Mouse (Mus musculus) embryonic facial prominence, embryonic 10.5 days (tissue): ENCODE results near the gene Cnot4. TPM values are rescaled to one million over a fixed set of nuclear protein-coding genes. Genes with fewer than 3 reads are reported as not detected.
A peak's percentile ranks its signal among the peaks of the same experiment; 100 is the strongest.

Experiments used
- DNase-seq: peaks from one replicate; pipeline ENCODE4 v3.0.0-alpha.2; 2017; ENCODE audit warnings: low spot score
- H3K27ac ChIP-seq: fragments of 300-500 bp; sonication (generic); replicated peaks from 2 replicates; pipeline ENCODE4 v1.5.1; 2016; ENCODE audit warnings: mild to moderate bottlenecking
- H3K27me3 ChIP-seq: fragments of 300-500 bp; sonication (generic); replicated peaks from 2 replicates; pipeline ENCODE4 v1.6.1; 2016; ENCODE audit warnings: low read depth, mild to moderate bottlenecking; ENCODE audit not compliant: poor library complexity, severe bottlenecking
- H3K36me3 ChIP-seq: fragments of 300-500 bp; sonication (generic); replicated peaks from 2 replicates; pipeline ENCODE4 v1.6.1; 2016; ENCODE audit warnings: mild to moderate bottlenecking, moderate library complexity
- H3K4me1 ChIP-seq: fragments of 300-500 bp; sonication (generic); 2 replicates; pipeline ENCODE4 v1.6.1; 2016
- H3K4me3 ChIP-seq: fragments of 300-500 bp; sonication (generic); 2 replicates; pipeline ENCODE4 v1.5.1; 2016; ENCODE audit warnings: mild to moderate bottlenecking, moderate library complexity
- H3K9me3 ChIP-seq: fragments of 300-500 bp; sonication (generic); 2 replicates; pipeline ENCODE4 v1.6.1; 2016; ENCODE audit warnings: mild to moderate bottlenecking
- WGBS: fragments of 180-500 bp; shearing (Covaris S2); methylation state at CpG from one replicate; pipeline ENCODE4 v1.1.7; 2016; 5-methylcytosine and 5-hydroxymethylcytosine counted together
- polyA plus RNA-seq: library from polyadenylated mRNA; unstranded; fragments of >200 nt; fragmentation: Nextera tagmentation; extraction: Ambion mirVana; gene quantifications from 2 replicates; pipeline ENCODE4 v1.2.1, GENCODE M21; 2016

The Cnot4 gene
- polyA plus RNA-seq, 1 experiment from 2014 or later, result 30.1 TPM

- no peaks in the 10 kb centered on the region for H3K36me3 ChIP-seq
- DNase-seq, result no peak
- H3K27me3 ChIP-seq, result no peaks in the 10 kb centered on the region
- H3K4me3 ChIP-seq, result peak overlapping the region; percentile 79
- WGBS, result under 1% methylated on average over 23 of the region's 25 CpGs
- peaks cover 21% of the 10 kb centered on the region for H3K4me1 ChIP-seq
- H3K9me3 ChIP-seq, result no peaks in the 10 kb centered on the region
- H3K27ac ChIP-seq, result peak overlapping the region; percentile 89
Measured at GRCm38 (mm10) chr6:35133246-35133578, 312 bp downstream of the Cnot4 start.

GRCm38 (mm10) chr6:35132806-35133205 lies 718 bp downstream of the Cnot4 start:
- DNase-seq, result peak; percentile 30
- peak overlapping the region; percentile 89 for H3K27ac ChIP-seq
- peak overlapping the region; percentile 79 for H3K4me3 ChIP-seq
- no peaks in the 10 kb centered on the region for H3K9me3 ChIP-seq
- H3K27me3 ChIP-seq, result no peaks in the 10 kb centered on the region
- H3K36me3 ChIP-seq, result no peaks in the 10 kb centered on the region
- WGBS, result 2% methylated on average over 11 of the region's 11 CpGs
- peaks cover 21% of the 10 kb centered on the region for H3K4me1 ChIP-seq

- Histone ChIP-seq H3K4me3 (no peak overlapping the region), H3K27ac (no peak overlapping the region), H3K36me3 (peaks cover 48% of the 10 kb centered on the region), H3K27me3 (no peaks in the 10 kb centered on the region), H3K9me3 (no peaks in the 10 kb centered on the region), H3K4me1 (no peaks in the 10 kb centered on the region)
- DNase-seq, result no peak
- WGBS, result 91% methylated on average over 2 of the region's 2 CpGs
Measured at GRCm38 (mm10) chr6:35122488-35122887, 11.0 kb downstream of the Cnot4 start.

GRCm38 (mm10) chr6:35121925-35122324 lies 11.6 kb downstream of the Cnot4 start:
- Histone ChIP-seq H3K27me3 (no peaks in the 10 kb centered on the region), H3K27ac (no peak overlapping the region), H3K36me3 (peaks cover 48% of the 10 kb centered on the region), H3K4me3 (no peak overlapping the region), H3K9me3 (no peaks in the 10 kb centered on the region), H3K4me1 (no peaks in the 10 kb centered on the region)
- DNase-seq, result no peak
- WGBS, result 94% methylated on average over 3 of the region's 3 CpGs

- no peaks in the 10 kb centered on the region for H3K27me3 ChIP-seq
- 91% methylated on average over 1 of the region's 1 CpGs for WGBS
Measured at GRCm38 (mm10) chr6:35102457-35102856, 31.1 kb downstream of the Cnot4 start.

GRCm38 (mm10) chr6:35084927-35085326 lies 48.6 kb downstream of the Cnot4 start:
- no peak for DNase-seq
- Histone ChIP-seq H3K27me3 (no peaks in the 10 kb centered on the region), H3K4me1 (no peaks in the 10 kb centered on the region), H3K36me3 (peaks cover 24% of the 10 kb centered on the region), H3K4me3 (no peak overlapping the region), H3K27ac (no peak overlapping the region), H3K9me3 (no peaks in the 10 kb centered on the region)
- 97% methylated on average over 3 of the region's 3 CpGs for WGBS

More at GRCm38 (mm10) chr6:35102457-35102856, 31.1 kb downstream of the Cnot4 start:
- Histone ChIP-seq H3K9me3 (no peaks in the 10 kb centered on the region), H3K36me3 (peaks cover 22% of the 10 kb centered on the region), H3K4me1 (no peaks in the 10 kb centered on the region), H3K4me3 (no peak overlapping the region), H3K27ac (no peak overlapping the region)
- no peak for DNase-seq

- H3K4me1 ChIP-seq, result no peaks in the 10 kb centered on the region
- peaks cover 62% of the 10 kb centered on the region for H3K36me3 ChIP-seq
- H3K27ac ChIP-seq, result no peak overlapping the region
- no peak for DNase-seq
- no peak overlapping the region for H3K4me3 ChIP-seq
- no peaks in the 10 kb centered on the region for H3K27me3 ChIP-seq
- 99% methylated on average over 9 of the region's 9 CpGs for WGBS
- H3K9me3 ChIP-seq, result no peaks in the 10 kb centered on the region
Measured at GRCm38 (mm10) chr6:35075148-35075547, 58.4 kb downstream of the Cnot4 start.

- DNase-seq, result no peak
- Histone ChIP-seq H3K4me1 (no peaks in the 10 kb centered on the region), H3K27ac (no peak overlapping the region), H3K9me3 (no peaks in the 10 kb centered on the region), H3K4me3 (no peak overlapping the region), H3K27me3 (no peaks in the 10 kb centered on the region), H3K36me3 (peaks cover 53% of the 10 kb centered on the region)
- WGBS, result 90% methylated on average over 3 of the region's 3 CpGs
Measured at GRCm38 (mm10) chr6:35071261-35071660, 62.3 kb downstream of the Cnot4 start.

- peaks cover 38% of the 10 kb centered on the region for H3K36me3 ChIP-seq
- no peaks in the 10 kb centered on the region for H3K27me3 ChIP-seq
- no peak overlapping the region for H3K4me3 ChIP-seq
- H3K27ac ChIP-seq, result no peak overlapping the region
- 16% methylated on average over 1 of the region's 1 CpGs for WGBS
- no peaks in the 10 kb centered on the region for H3K4me1 ChIP-seq
- no peak for DNase-seq
- H3K9me3 ChIP-seq, result no peaks in the 10 kb centered on the region
Measured at GRCm38 (mm10) chr6:35062446-35062845, 71.1 kb downstream of the Cnot4 start.

GRCm38 (mm10) chr6:35043127-35043526 lies 90.4 kb downstream of the Cnot4 start:
- Histone ChIP-seq H3K27ac (no peak overlapping the region), H3K4me3 (no peak overlapping the region), H3K4me1 (no peaks in the 10 kb centered on the region), H3K9me3 (no peaks in the 10 kb centered on the region), H3K27me3 (no peaks in the 10 kb centered on the region), H3K36me3 (peaks cover 5% of the 10 kb centered on the region; the same call in 1 of the 2 replicates)
- WGBS, result 90% methylated on average over 1 of the region's 1 CpGs
- no peak for DNase-seq

- H3K36me3 ChIP-seq, result peaks cover 12% of the 10 kb centered on the region
- H3K4me3 ChIP-seq, result no peak overlapping the region
- no peaks in the 10 kb centered on the region for H3K27me3 ChIP-seq
- DNase-seq, result no peak
- WGBS, result 95% methylated on average over 11 of the region's 11 CpGs
- H3K4me1 ChIP-seq, result no peaks in the 10 kb centered on the region
- no peaks in the 10 kb centered on the region for H3K9me3 ChIP-seq
- H3K27ac ChIP-seq, result no peak overlapping the region
Measured at GRCm38 (mm10) chr6:35033341-35033740, 100.2 kb downstream of the Cnot4 start.

GRCm38 (mm10) chr6:35032704-35033103 lies 100.8 kb downstream of the Cnot4 start:
- no peaks in the 10 kb centered on the region for H3K27me3 ChIP-seq
- H3K4me1 ChIP-seq, result no peaks in the 10 kb centered on the region
- WGBS, result 88% methylated on average over 2 of the region's 2 CpGs
- no peak overlapping the region for H3K27ac ChIP-seq
- no peak overlapping the region for H3K4me3 ChIP-seq
- H3K36me3 ChIP-seq, result peaks cover 12% of the 10 kb centered on the region
- H3K9me3 ChIP-seq, result no peaks in the 10 kb centered on the region
- DNase-seq, result no peak

GRCm38 (mm10) chr6:35030811-35031210 lies 102.7 kb downstream of the Cnot4 start:
- 92% methylated on average over 4 of the region's 4 CpGs for WGBS
- no peaks in the 10 kb centered on the region for H3K27me3 ChIP-seq
- no peak for DNase-seq

GRCm38 (mm10) chr6:35030226-35030625 lies 103.3 kb downstream of the Cnot4 start:
- Histone ChIP-seq H3K36me3 (no peaks in the 10 kb centered on the region), H3K4me3 (no peak overlapping the region), H3K9me3 (no peaks in the 10 kb centered on the region), H3K27me3 (no peaks in the 10 kb centered on the region), H3K27ac (no peak overlapping the region), H3K4me1 (peaks cover 2% of the 10 kb centered on the region; the same call in 1 of the 2 replicates)
- 90% methylated on average over 6 of the region's 6 CpGs for WGBS
- no peak for DNase-seq

More at GRCm38 (mm10) chr6:35030811-35031210, 102.7 kb downstream of the Cnot4 start:
- no peaks in the 10 kb centered on the region for H3K4me1 ChIP-seq
- H3K36me3 ChIP-seq, result no peaks in the 10 kb centered on the region
- H3K27ac ChIP-seq, result no peak overlapping the region
- no peak overlapping the region for H3K4me3 ChIP-seq
- no peaks in the 10 kb centered on the region for H3K9me3 ChIP-seq
